Comparison of ENCODE assay signal across 10 mouse cellular contexts in genomic region chr7:84424670-84425385, GRCm38 (mm10). TPM values are rescaled to one million over a fixed set of nuclear protein-coding genes. Genes with fewer than 3 reads are reported as not detected.
A peak's percentile ranks its signal among the peaks of the same experiment; 100 is the strongest.
DNase-seq lines count a peak whose midpoint lies in the region; ATAC-seq lines count a peak whose summit lies in the region.
"Had no signal": no experiment of that assay in that cellular context is flagged by ENCODE, and none has a peak within 500 bp of the region (broad histone marks: within the 10 kb centered on the region; RNA-seq: fewer than 3 reads in every experiment).

No protein-coding gene starts in this region.

- H3K27ac ChIP-seq in embryonic facial prominence, embryonic 10.5 days (replicated peaks), result no peak overlapping the region
- no peak overlapping the region for H3K27ac ChIP-seq in heart, embryonic 12.5 days (ENCODE audit: poor library complexity, severe bottlenecking)
- H3K27ac ChIP-seq: heart, embryonic 13.5 days; macrophage had no signal

- no peaks in the 10 kb centered on the region for H3K27me3 ChIP-seq in embryonic facial prominence, embryonic 10.5 days (replicated peaks; ENCODE audit: low read depth, poor library complexity, severe bottlenecking)
- no peaks in the 10 kb centered on the region; the same call in 1 of the 2 replicates for H3K27me3 ChIP-seq in heart, embryonic 12.5 days (replicated peaks)
- H3K27me3 ChIP-seq: heart, embryonic 13.5 days had no signal

- no peaks in the 10 kb centered on the region for H3K9me3 ChIP-seq in embryonic facial prominence, embryonic 10.5 days
- H3K9me3 ChIP-seq in heart, embryonic 12.5 days (replicated peaks), result no peaks in the 10 kb centered on the region
- H3K9me3 ChIP-seq: heart, embryonic 13.5 days had no signal

- no peak overlapping the region for H3K4me3 ChIP-seq in embryonic facial prominence, embryonic 10.5 days
- no peak overlapping the region for H3K4me3 ChIP-seq in heart, embryonic 12.5 days
- H3K4me3 ChIP-seq: heart, embryonic 13.5 days had no signal

- H3K9ac ChIP-seq in heart, embryonic 12.5 days, result no peak overlapping the region
- H3K9ac ChIP-seq: heart, embryonic 13.5 days had no signal

- ATAC-seq in heart, embryonic 12.5 days (ENCODE audit: insufficient number of reproducible peaks, low FRiP score), result no peak

- WGBS in embryonic facial prominence, embryonic 10.5 days, result 69% methylated on average over 7 of the region's 7 CpGs
- WGBS in heart, embryonic 12.5 days, result 79% methylated on average over 7 of the region's 7 CpGs

- H3K4me2 ChIP-seq in heart, embryonic 12.5 days, result no peak overlapping the region
- H3K4me2 ChIP-seq: heart, embryonic 13.5 days had no signal

- no peaks in the 10 kb centered on the region for H3K4me1 ChIP-seq in embryonic facial prominence, embryonic 10.5 days
- no peaks in the 10 kb centered on the region for H3K4me1 ChIP-seq in heart, embryonic 12.5 days (replicated peaks)

- no peaks in the 10 kb centered on the region for H3K36me3 ChIP-seq in embryonic facial prominence, embryonic 10.5 days (replicated peaks)
- H3K36me3 ChIP-seq in heart, embryonic 12.5 days, result no peaks in the 10 kb centered on the region
- H3K36me3 ChIP-seq: heart, embryonic 13.5 days had no signal

- intact Hi-C loops in left cerebral cortex, postnatal 25 days (cut with DNase I), result no loop called here

- peak; percentile 18 to 47 for DNase-seq in cerebellum, postnatal 14 days
- no peak for DNase-seq in cerebellum, postnatal 4 days (ENCODE audit: low spot score in 2 of 2)
- DNase-seq in right cerebral cortex, postnatal 10 days (ENCODE audit: low spot score in 2 of 2), result peak; percentile 32 to 58
- DNase-seq in right cerebral cortex, postnatal 25 days, result no peak
- DNase-seq in embryonic facial prominence, embryonic 10.5 days (ENCODE audit: low spot score), result peak; percentile 35
- peak; percentile 39 to 52 for DNase-seq in left cerebral cortex, postnatal 25 days (ENCODE audit: low spot score in 2 of 2)
- DNase-seq in urinary bladder, postnatal 36 days (ENCODE audit: low spot score in 2 of 2), result no peak

RNA-seq across cellular contexts. Expression of gene Arnt2, which starts 14.9 kb away (rescaled TPM):
- polyA plus RNA-seq in embryonic facial prominence, embryonic 10.5 days (2016; fragmentation: Nextera tagmentation; extraction: Ambion mirVana), result 20.7 and 22.2 TPM in 2 replicates
- 100 to 1,000 TPM; 219 to 226 TPM for total RNA-seq in left cerebral cortex, postnatal 25 days (2021)
- 4.4 and 5.3 TPM in 2 replicates for polyA plus RNA-seq in heart, embryonic 12.5 days (2016; fragmentation: Nextera tagmentation; extraction: Ambion mirVana)

Comparison
In these comparisons a context has a peak if more than half of its experiments do, and no peak if none do; other contexts are left out.
1. DNase-seq: peak in cerebellum, postnatal 14 days (2 of 2), right cerebral cortex, postnatal 10 days (2 of 2), embryonic facial prominence, embryonic 10.5 days (single experiment) and left cerebral cortex, postnatal 25 days (2 of 2); none in cerebellum, postnatal 4 days (0 of 2), right cerebral cortex, postnatal 25 days (single experiment) and urinary bladder, postnatal 36 days (0 of 2).